Mouse (Mus musculus): ENCODE measurements around the gene Olfr871.

DNA sequence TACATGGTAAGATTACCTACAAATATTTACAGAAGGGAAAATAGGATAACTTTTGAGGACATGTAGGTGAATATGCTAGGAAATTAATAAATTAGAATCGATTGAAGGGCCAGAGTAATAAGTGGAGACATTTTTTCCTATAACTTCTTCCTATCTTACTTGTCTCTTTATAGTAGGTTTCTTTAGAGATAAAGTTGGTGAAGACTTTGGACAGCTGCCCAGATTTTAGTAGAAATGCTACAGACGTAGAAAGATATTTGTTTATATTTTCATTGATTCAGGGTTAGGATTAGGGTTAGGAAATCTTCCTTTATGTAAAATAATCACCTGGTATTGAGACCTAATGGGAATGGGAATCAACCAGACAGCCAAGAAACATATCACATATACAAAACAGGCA lies 530 bp upstream of the Olfr871 start:
- TF ChIP-seq CTCF (IDR thresholded peaks at IDR 0.05; ENCODE audit: insufficient read depth, low read length) (no peak), POLR2A (IDR thresholded peaks at IDR 0.05; ENCODE audit: borderline replicate concordance, extremely low read depth, low read depth, low read length) (no peak)
